Mouse (Mus musculus): Measurements from ENCODE around the gene Aebp1.

The Aebp1 gene

GRCm38 (mm10) chr11:5861678-5862393, at the start of gene Aebp1:
TSS of gene Aebp1 (plus strand) at chr11:5861947.
- DNase-seq (ENCODE audit: low spot score in 2 of 2): no peak

GRCm38 (mm10) chr11:5813381-5813780, 48.4 kb upstream of the Aebp1 start:
- no peak for DNase-seq (ENCODE audit: low spot score in 2 of 2)

- DNase-seq (ENCODE audit: low spot score in 2 of 2): no peak
Measured at GRCm38 (mm10) chr11:5819223-5819622, 42.5 kb upstream of the Aebp1 start.

GRCm38 (mm10) chr11:5825432-5825831, 36.3 kb upstream of the Aebp1 start:
- DNase-seq (ENCODE audit: low spot score in 2 of 2): no peak

GRCm38 (mm10) chr11:5827931-5828330, 33.8 kb upstream of the Aebp1 start:
- DNase-seq (ENCODE audit: low spot score in 2 of 2): no peak

- no peak for DNase-seq (ENCODE audit: low spot score in 2 of 2)
Measured at GRCm38 (mm10) chr11:5828509-5829191, 33.1 kb upstream of the Aebp1 start.

- no peak for DNase-seq (ENCODE audit: low spot score in 2 of 2)
Measured at GRCm38 (mm10) chr11:5829327-5829726, 32.4 kb upstream of the Aebp1 start.

- no peak for DNase-seq (ENCODE audit: low spot score in 2 of 2)
Measured at GRCm38 (mm10) chr11:5834506-5834905, 27.2 kb upstream of the Aebp1 start.

- DNase-seq (ENCODE audit: low spot score in 2 of 2): no peak
Measured at GRCm38 (mm10) chr11:5835057-5835456, 26.7 kb upstream of the Aebp1 start.

- peak in 1 of 2 experiments; percentile 60 for DNase-seq (ENCODE audit: low spot score in 2 of 2)
Measured at GRCm38 (mm10) chr11:5836126-5836525, 25.6 kb upstream of the Aebp1 start.

GRCm38 (mm10) chr11:5837251-5838246, 24.2 kb upstream of the Aebp1 start, which contains the start of gene Polm:
TSS of gene Polm (minus strand) at chr11:5838016.
- DNase-seq (ENCODE audit: low spot score in 2 of 2): peak; percentile 74 to 90

GRCm38 (mm10) chr11:5840346-5840745, 21.4 kb upstream of the Aebp1 start:
- DNase-seq (ENCODE audit: low spot score in 2 of 2): no peak

GRCm38 (mm10) chr11:5841751-5842150, 20.0 kb upstream of the Aebp1 start:
- DNase-seq (ENCODE audit: low spot score in 2 of 2): no peak

- no peak for DNase-seq (ENCODE audit: low spot score in 2 of 2)
Measured at GRCm38 (mm10) chr11:5843131-5843530, 18.6 kb upstream of the Aebp1 start.

GRCm38 (mm10) chr11:5846639-5847345, 15.0 kb upstream of the Aebp1 start:
- no peak for DNase-seq (ENCODE audit: low spot score in 2 of 2)

GRCm38 (mm10) chr11:5848741-5849140, 13.0 kb upstream of the Aebp1 start:
- no peak for DNase-seq (ENCODE audit: low spot score in 2 of 2)

GRCm38 (mm10) chr11:5849316-5849715, 12.4 kb upstream of the Aebp1 start:
- DNase-seq (ENCODE audit: low spot score in 2 of 2): no peak

- DNase-seq (ENCODE audit: low spot score in 2 of 2): no peak
Measured at GRCm38 (mm10) chr11:5850452-5850851, 11.3 kb upstream of the Aebp1 start.

GRCm38 (mm10) chr11:5851021-5851736, 10.6 kb upstream of the Aebp1 start:
- DNase-seq (ENCODE audit: low spot score in 2 of 2): no peak

GRCm38 (mm10) chr11:5852314-5852713, 9.4 kb upstream of the Aebp1 start:
- no peak for DNase-seq (ENCODE audit: low spot score in 2 of 2)

GRCm38 (mm10) chr11:5855481-5855880, 6.3 kb upstream of the Aebp1 start:
- DNase-seq (ENCODE audit: low spot score in 2 of 2): no peak

All from cerebellum, postnatal 4 days (tissue).